Mouse (Mus musculus) hindbrain, embryonic 14.5 days (tissue): ENCODE results near the gene Trabd. TPM values are rescaled to one million over a fixed set of nuclear protein-coding genes. Genes with fewer than 3 reads are reported as not detected.

Experiments used
- ATAC-seq: fragments of 200-750 bp; cut with Nextera tagmentation; 2 replicates; pipeline ENCODE4 v1.8.0; 2017; ENCODE audit warnings: moderate number of reproducible peaks, mild to moderate bottlenecking, moderate TSS enrichment, moderate library complexity; ENCODE audit not compliant: low FRiP score
- DNase-seq: peaks from one replicate; pipeline ENCODE4 v3.0.0-alpha.2; 2015; ENCODE audit warnings: low spot score
- H3K27ac ChIP-seq: fragments of 300-500 bp; sonication (generic); 2 replicates; pipeline ENCODE4 v1.5.1; 2014; ENCODE audit warnings: mild to moderate bottlenecking, moderate library complexity
- H3K27me3 ChIP-seq: fragments of 300-500 bp; sonication (generic); 2 replicates; pipeline ENCODE4 v1.6.1; 2014; ENCODE audit warnings: mild to moderate bottlenecking, low read length, mixed read lengths; ENCODE audit not compliant: control insufficient read depth, insufficient read depth
- H3K36me3 ChIP-seq: fragments of 300-500 bp; sonication (generic); replicated peaks from 2 replicates; pipeline ENCODE4 v1.6.1; 2014; ENCODE audit not compliant: control insufficient read depth, insufficient read depth
- H3K4me1 ChIP-seq: fragments of 300-500 bp; sonication (generic); replicated peaks from 2 replicates; pipeline ENCODE4 v1.6.1; 2014; ENCODE audit warnings: antibody characterized with exemption, low read length, mixed read lengths; ENCODE audit not compliant: control insufficient read depth, insufficient read depth
- H3K4me2 ChIP-seq: fragments of 300-500 bp; sonication (generic); replicated peaks from 2 replicates; pipeline ENCODE4 v1.6.1; 2014; ENCODE audit warnings: mild to moderate bottlenecking, moderate library complexity
- H3K4me3 ChIP-seq: fragments of 300-500 bp; sonication (generic); replicated peaks from 2 replicates; pipeline ENCODE4 v1.5.1; 2014; ENCODE audit warnings: mild to moderate bottlenecking, low read length
- H3K9ac ChIP-seq: fragments of 300-500 bp; sonication (generic); 2 replicates; pipeline ENCODE4 v1.6.1; 2014
- H3K9me3 ChIP-seq: fragments of 300-500 bp; sonication (generic); 2 replicates; pipeline ENCODE4 v1.6.1; 2016; ENCODE audit warnings: low read length; ENCODE audit not compliant: control insufficient read depth
- WGBS: fragments of 180-500 bp; shearing (Covaris S2); extraction: QIAGEN DNeasy Blood & Tissue Kit; methylation state at CpG from one replicate; pipeline ENCODE4 v1.1.7; 2014; 5-methylcytosine and 5-hydroxymethylcytosine counted together
- polyA plus RNA-seq: library from polyadenylated mRNA; unstranded; fragments of >200 nt; fragmentation: Nextera tagmentation; extraction: Ambion mirVana; gene quantifications from 2 replicates; pipeline ENCODE4 v1.2.1, GENCODE M21; 2014

Gene Trabd
- polyA plus RNA-seq, 1 experiment from 2014 or later = 34.2 TPM

DNA sequence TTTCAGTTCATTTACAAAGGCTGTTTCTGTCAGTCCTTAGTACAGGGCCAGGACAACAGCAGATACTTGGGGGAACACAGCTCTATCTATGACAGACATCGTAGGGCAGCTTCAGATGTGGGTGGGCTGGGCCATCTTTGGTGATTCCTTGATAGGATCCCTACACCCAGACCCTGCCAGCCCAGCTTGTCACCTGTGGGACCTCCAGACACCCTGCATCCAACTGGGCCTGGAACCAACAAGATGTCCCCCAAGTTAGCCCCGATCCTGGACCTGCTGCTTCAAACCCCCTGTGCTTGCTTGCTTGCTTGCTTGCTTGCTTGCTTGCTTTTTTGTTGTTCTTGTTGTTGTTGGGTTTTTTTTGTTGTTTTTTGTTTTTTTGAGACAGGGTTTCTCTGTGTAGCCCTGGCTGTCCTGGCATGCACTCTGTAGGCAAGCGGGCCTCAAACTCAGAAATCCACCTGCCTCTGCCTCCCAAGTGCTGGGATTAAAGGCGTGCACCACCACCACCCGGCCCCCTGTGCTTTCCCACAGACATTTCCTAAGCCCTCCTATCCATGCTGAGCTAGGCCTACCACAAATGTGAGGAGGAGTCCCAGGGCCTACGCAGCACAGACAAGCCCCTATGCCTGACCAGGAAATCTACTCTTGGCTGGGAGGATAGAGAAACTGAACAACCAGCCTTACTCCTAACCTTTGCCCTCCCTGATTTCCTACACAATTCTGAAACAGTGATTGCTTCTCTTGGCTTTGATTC lies 13.0 kb upstream of the Trabd start:
- Histone ChIP-seq H3K27ac (no peak overlapping the region), H3K4me2 (no peak overlapping the region), H3K4me3 (no peak overlapping the region), H3K4me1 (peaks cover 20% of the 10 kb centered on the region), H3K9ac (no peak overlapping the region), H3K27me3 (peaks cover 12% of the 10 kb centered on the region), H3K36me3 (no peaks in the 10 kb centered on the region), H3K9me3 (no peaks in the 10 kb centered on the region)
- WGBS = 90% methylated on average over 6 of the region's 6 CpGs
- no peak for DNase-seq
- no peak for ATAC-seq

DNA sequence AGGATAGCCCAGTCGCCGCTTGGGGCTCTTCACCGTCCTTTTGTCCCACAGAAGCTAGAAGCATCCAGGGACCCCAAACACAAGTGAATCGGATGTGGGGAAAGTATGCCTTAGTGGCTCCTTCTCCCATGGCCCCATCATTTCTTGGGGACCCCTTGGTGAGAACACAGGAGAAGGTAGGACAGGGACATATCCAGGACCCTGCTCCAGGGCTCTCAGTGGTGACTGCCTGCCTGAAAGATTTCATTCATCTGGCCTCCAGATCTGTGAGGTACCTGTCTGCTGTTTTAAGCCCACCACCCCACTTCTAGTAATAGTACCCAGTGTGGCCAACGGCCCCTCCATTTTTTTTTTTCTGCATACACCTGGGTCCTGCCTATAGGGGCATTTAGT lies 12.4 kb upstream of the Trabd start:
- H3K4me1 ChIP-seq = peaks cover 20% of the 10 kb centered on the region
- ATAC-seq = no peak
- H3K9ac ChIP-seq = no peak overlapping the region
- peaks cover 18% of the 10 kb centered on the region for H3K27me3 ChIP-seq
- no peak overlapping the region for H3K27ac ChIP-seq
- 94% methylated on average over 5 of the region's 5 CpGs for WGBS
- H3K4me3 ChIP-seq = no peak overlapping the region
- no peak overlapping the region for H3K4me2 ChIP-seq
- DNase-seq = no peak
- H3K36me3 ChIP-seq = no peaks in the 10 kb centered on the region
- no peaks in the 10 kb centered on the region for H3K9me3 ChIP-seq

DNA sequence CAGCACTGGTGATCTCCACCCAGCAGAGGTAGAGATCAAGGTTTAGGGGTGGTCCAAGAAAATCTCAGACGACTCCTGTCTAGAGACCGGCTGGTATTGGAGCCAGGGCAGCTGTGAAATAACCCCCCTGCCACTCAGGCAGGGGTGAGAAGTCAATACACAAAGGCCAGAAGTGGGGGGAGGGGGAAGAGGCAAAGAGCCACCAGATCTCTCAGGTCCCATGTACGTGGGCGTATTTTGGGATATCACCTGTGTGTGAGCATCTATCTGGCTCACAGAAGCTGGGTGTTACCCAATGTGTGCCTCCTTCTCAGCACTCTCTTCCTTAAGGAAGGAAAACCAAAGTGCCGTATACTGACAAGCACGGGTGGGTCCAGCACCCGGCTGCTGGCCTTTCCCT lies 11.9 kb upstream of the Trabd start:
- H3K9me3 ChIP-seq = no peaks in the 10 kb centered on the region
- ATAC-seq (no peak), DNase-seq (no peak)
- peaks cover 3% of the 10 kb centered on the region; the same call in 1 of the 2 replicates for H3K36me3 ChIP-seq
- H3K27ac ChIP-seq = no peak overlapping the region
- 84% methylated on average over 7 of the region's 7 CpGs for WGBS
- H3K4me1 ChIP-seq = peaks cover 20% of the 10 kb centered on the region
- H3K4me3 ChIP-seq = no peak overlapping the region
- no peak overlapping the region for H3K9ac ChIP-seq
- peaks cover 22% of the 10 kb centered on the region for H3K27me3 ChIP-seq
- no peak overlapping the region for H3K4me2 ChIP-seq

DNA sequence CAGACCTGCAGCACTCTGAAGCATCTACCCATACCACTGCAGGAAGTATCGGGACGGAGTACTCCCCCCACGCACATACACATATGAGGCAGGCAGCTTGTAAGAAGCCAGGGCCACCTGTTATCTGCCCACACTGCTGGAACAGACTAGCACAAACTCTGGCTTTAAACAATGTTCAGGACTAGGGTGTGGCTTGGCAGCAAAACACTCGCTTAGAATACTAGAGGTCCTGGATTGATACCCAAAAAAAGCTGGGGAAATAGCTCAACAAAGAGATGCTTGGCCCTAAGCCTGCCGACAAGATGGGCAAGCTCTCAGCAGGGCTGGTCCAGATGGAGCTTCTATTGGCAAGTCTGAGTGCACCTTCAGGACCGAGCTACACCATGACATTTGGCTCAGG lies 11.4 kb upstream of the Trabd start:
- H3K4me3 ChIP-seq = no peak overlapping the region
- no peak overlapping the region for H3K4me2 ChIP-seq
- ATAC-seq (no peak), DNase-seq (no peak)
- 81% methylated on average over 6 of the region's 6 CpGs for WGBS
- no peaks in the 10 kb centered on the region for H3K9me3 ChIP-seq
- H3K4me1 ChIP-seq = peaks cover 20% of the 10 kb centered on the region
- H3K9ac ChIP-seq = no peak overlapping the region
- peaks cover 27% of the 10 kb centered on the region for H3K27me3 ChIP-seq
- peaks cover 9% of the 10 kb centered on the region; the same call in 1 of the 2 replicates for H3K36me3 ChIP-seq
- no peak overlapping the region for H3K27ac ChIP-seq

DNA sequence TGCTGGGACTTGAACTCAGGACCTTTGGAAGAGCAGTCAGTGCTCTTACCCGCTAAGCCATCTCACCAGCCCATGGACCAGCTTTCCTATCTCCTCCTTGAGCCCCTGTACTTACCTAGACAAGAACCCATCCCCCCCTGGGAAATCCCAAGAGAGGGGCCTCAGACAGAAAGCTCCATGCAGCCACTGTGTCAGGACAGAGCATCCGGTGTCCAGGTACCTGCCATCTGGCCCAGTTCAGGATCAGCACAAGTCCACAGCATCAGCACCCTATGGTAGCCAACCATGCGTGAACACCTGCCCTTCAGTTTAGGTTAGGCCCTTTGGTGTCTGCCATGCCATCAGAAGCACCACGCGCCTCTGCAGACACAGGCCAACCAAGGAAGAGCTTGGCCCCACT lies 10.0 kb upstream of the Trabd start:
- WGBS = 91% methylated on average over 5 of the region's 5 CpGs

DNA sequence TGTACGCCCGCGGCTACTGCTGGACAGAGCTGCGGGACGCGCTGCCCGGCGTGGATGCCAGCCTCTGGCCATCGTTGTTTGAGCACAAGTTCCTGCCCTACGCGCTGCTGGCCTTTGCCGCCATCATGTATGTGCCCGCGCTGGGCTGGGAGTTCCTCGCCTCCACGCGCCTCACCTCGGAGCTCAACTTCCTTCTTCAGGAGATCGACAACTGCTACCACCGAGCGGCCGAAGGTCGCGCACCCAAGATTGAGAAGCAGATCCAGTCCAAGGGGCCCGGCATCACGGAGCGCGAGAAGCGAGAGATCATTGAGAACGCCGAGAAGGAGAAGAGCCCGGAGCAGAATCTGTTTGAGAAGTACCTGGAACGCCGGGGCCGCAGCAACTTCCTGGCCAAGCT lies 7.3 kb upstream of the Trabd start:
- H3K36me3 ChIP-seq = peaks cover 24% of the 10 kb centered on the region
- no peak overlapping the region for H3K9ac ChIP-seq
- no peak overlapping the region for H3K27ac ChIP-seq
- DNase-seq = no peak
- no peak overlapping the region for H3K4me2 ChIP-seq
- H3K9me3 ChIP-seq = no peaks in the 10 kb centered on the region
- 42% methylated on average over 35 of the region's 35 CpGs for WGBS
- ATAC-seq = no peak
- peaks cover 32% of the 10 kb centered on the region for H3K27me3 ChIP-seq
- no peaks in the 10 kb centered on the region for H3K4me1 ChIP-seq
- H3K4me3 ChIP-seq = no peak overlapping the region; the same call in 1 of the 2 replicates

More for the DNA sequence above, 10.0 kb upstream of the Trabd start:
- Histone ChIP-seq H3K27ac (no peak overlapping the region), H3K9me3 (no peaks in the 10 kb centered on the region), H3K4me2 (no peak overlapping the region), H3K4me3 (no peak overlapping the region), H3K9ac (no peak overlapping the region), H3K27me3 (peaks cover 32% of the 10 kb centered on the region), H3K36me3 (peaks cover 20% of the 10 kb centered on the region), H3K4me1 (peaks cover 14% of the 10 kb centered on the region)
- DNase-seq (no peak), ATAC-seq (no peak)

DNA sequence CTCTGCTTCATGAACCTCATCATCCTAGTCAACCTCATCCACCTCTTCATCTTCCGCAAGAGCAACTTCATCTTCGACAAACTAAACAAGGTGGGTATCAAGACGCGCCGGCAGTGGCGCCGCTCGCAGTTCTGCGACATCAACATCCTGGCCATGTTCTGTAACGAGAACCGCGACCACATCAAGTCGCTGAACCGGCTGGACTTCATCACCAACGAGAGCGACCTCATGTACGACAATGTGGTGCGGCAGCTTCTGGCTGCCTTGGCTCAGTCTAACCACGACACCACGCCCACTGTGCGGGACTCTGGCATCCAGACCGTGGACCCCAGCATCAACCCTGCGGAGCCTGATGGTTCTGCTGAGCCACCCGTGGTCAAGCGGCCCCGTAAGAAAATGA lies 6.7 kb upstream of the Trabd start:
- no peak for DNase-seq
- H3K27me3 ChIP-seq = peaks cover 32% of the 10 kb centered on the region
- H3K36me3 ChIP-seq = peaks cover 24% of the 10 kb centered on the region
- H3K9ac ChIP-seq = no peak overlapping the region
- no peaks in the 10 kb centered on the region for H3K9me3 ChIP-seq
- no peak for ATAC-seq
- H3K4me1 ChIP-seq = no peaks in the 10 kb centered on the region
- no peak overlapping the region for H3K4me2 ChIP-seq
- H3K4me3 ChIP-seq = no peak overlapping the region
- 35% methylated on average over 26 of the region's 26 CpGs for WGBS
- no peak overlapping the region for H3K27ac ChIP-seq

DNA sequence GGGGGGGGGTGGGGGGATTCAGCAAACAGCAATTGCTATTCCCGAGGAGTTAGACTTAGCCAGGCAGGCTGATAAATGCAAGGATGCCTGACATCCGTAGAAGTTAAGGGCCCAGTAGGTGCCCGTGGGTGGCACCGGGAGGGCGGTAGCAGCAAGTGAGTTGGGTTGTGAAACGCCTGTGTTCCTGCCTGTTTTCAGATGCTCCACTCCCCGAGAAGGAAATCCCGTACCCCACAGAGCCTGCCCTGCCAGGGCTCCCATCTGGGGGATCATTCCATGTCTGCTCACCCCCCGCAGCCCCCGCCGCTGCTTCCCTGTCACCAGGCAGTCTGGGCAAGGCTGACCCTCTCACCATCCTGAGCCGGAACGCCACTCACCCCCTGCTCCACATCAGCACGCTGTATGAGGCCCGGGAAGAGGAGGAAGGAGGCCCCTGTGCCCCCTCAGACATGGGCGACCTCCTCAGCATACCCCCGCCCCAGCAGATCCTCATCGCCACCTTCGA lies 5.5 kb upstream of the Trabd start:
- peaks cover 32% of the 10 kb centered on the region for H3K27me3 ChIP-seq
- ATAC-seq = no peak
- 76% methylated on average over 18 of the region's 19 CpGs for WGBS

DNA sequence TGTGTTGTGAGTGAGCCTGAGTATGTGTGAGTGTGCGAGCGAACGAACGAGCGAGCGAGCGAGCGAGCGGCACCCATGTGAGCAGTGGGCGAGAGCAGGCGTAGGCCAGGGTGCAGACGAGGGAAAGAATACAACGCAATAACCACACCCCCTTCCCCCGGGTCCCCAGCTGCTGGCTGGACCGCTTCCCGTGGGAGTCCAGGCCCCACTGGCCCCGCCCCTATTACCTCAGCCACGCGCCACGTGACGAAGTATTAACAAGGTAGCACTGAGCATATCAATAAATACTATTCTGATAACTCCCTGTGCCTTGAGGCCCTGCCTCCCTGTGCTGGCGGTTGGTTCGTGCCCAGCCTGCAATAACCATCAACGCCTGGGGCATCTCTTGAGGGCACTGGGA lies 4.3 kb upstream of the Trabd start:
- Histone ChIP-seq H3K27me3 (peaks cover 32% of the 10 kb centered on the region), H3K4me2 (no peak overlapping the region), H3K36me3 (peaks cover 24% of the 10 kb centered on the region), H3K27ac (no peak overlapping the region), H3K9me3 (no peaks in the 10 kb centered on the region), H3K9ac (no peak overlapping the region), H3K4me1 (peaks cover 15% of the 10 kb centered on the region), H3K4me3 (no peak overlapping the region)
- DNase-seq = no peak
- 69% methylated on average over 24 of the region's 24 CpGs for WGBS
- no peak for ATAC-seq

More for the DNA sequence above, 5.5 kb upstream of the Trabd start:
- Histone ChIP-seq H3K36me3 (peaks cover 24% of the 10 kb centered on the region), H3K4me2 (no peak overlapping the region), H3K4me1 (peaks cover 3% of the 10 kb centered on the region), H3K9me3 (no peaks in the 10 kb centered on the region), H3K4me3 (no peak overlapping the region), H3K9ac (no peak overlapping the region), H3K27ac (no peak overlapping the region)
- DNase-seq = no peak
